Mouse (Mus musculus) testis, adult 2 months (tissue): ENCODE measurements around the gene Pmvk. TPM values are rescaled to one million over a fixed set of nuclear protein-coding genes. Genes with fewer than 3 reads are reported as not detected.
A peak's percentile ranks its signal among the peaks of the same experiment; 100 is the strongest.

ENCODE experiments used
- H3K27ac ChIP-seq: fragments of 200-500 bp; 2 replicates; pipeline ENCODE4 v1.5.1; 2012; ENCODE audit warnings: low read depth, low read length; ENCODE audit not compliant: control insufficient read depth, insufficient read depth
- H3K27me3 ChIP-seq: fragments of 200-500 bp; 2 replicates; pipeline ENCODE4 v1.6.1; 2012; ENCODE audit warnings: mild to moderate bottlenecking, low read length, moderate library complexity; ENCODE audit not compliant: control insufficient read depth, insufficient read depth
- H3K36me3 ChIP-seq: fragments of 200-500 bp; 2 replicates; pipeline ENCODE4 v1.6.1; 2012; ENCODE audit warnings: mild to moderate bottlenecking, low read length; ENCODE audit not compliant: control insufficient read depth, insufficient read depth
- H3K4me1 ChIP-seq: fragments of 200-500 bp; 2 replicates; pipeline ENCODE4 v1.6.1; 2012; ENCODE audit warnings: low read length; ENCODE audit not compliant: control insufficient read depth, insufficient read depth
- H3K4me3 ChIP-seq: fragments of 200-500 bp; 2 replicates; pipeline ENCODE4 v1.5.1; 2012; ENCODE audit warnings: low read depth, mild to moderate bottlenecking, low read length, moderate library complexity, mixed read lengths; ENCODE audit not compliant: control insufficient read depth
- CTCF ChIP-seq: fragments of 200-500 bp; IDR thresholded peaks from 2 replicates; pipeline ENCODE4 v1.5.1; 2012; ENCODE audit warnings: low read depth, mild to moderate bottlenecking, inconsistent platforms, low read length, moderate library complexity; ENCODE audit not compliant: control insufficient read depth, insufficient read depth, insufficient replicate concordance
- POLR2A ChIP-seq: fragments of 200-500 bp; IDR thresholded peaks from 2 replicates; pipeline ENCODE4 v1.6.1; 2012; ENCODE audit warnings: low read depth, mild to moderate bottlenecking, inconsistent platforms, low read length, moderate library complexity; ENCODE audit not compliant: control insufficient read depth
- polyA plus RNA-seq: library from polyadenylated mRNA; depleted of rRNA; stranded (reverse); fragments of >200 nt; gene quantifications from 2 replicates; pipeline ENCODE4 v1.2.3, GENCODE M21; 2012; rRNA removed

Pmvk gene
- polyA plus RNA-seq, 1 experiment = 23.1 TPM

- TF ChIP-seq POLR2A (no peak), CTCF (peak; percentile 57; the same call in 1 of the 2 replicates)
- Histone ChIP-seq H3K27ac (no peak overlapping the region), H3K27me3 (no peaks in the 10 kb centered on the region), H3K36me3 (no peaks in the 10 kb centered on the region), H3K4me3 (no peak overlapping the region), H3K4me1 (peaks cover 17% of the 10 kb centered on the region)
Measured at GRCm38 (mm10) chr3:89516321-89516720, 62.0 kb downstream of the Pmvk start.

Other genes with a start within 250 kb of the Pmvk start
- gene Thbs3, start 239.4 kb upstream of the Pmvk start, polyA plus RNA-seq = 66.6 and 73.2 TPM in 2 replicates
- gene Mtx1, start 227.5 kb upstream of the Pmvk start, polyA plus RNA-seq = 482 and 525 TPM in 2 replicates
- 35.1 and 38.3 TPM in 2 replicates for gene Muc1, start 225.5 kb upstream of the Pmvk start, polyA plus RNA-seq
- 30.7 and 43.7 TPM in 2 replicates for gene Krtcap2, start 208.6 kb upstream of the Pmvk start, polyA plus RNA-seq
- gene Trim46, start 208.2 kb upstream of the Pmvk start, polyA plus RNA-seq = 27.7 and 27.9 TPM in 2 replicates
- 42.2 and 53.9 TPM in 2 replicates for gene Dpm3, start 195.2 kb upstream of the Pmvk start, polyA plus RNA-seq
- 9.7 and 12.7 TPM in 2 replicates for gene Slc50a1, start 184.0 kb upstream of the Pmvk start, polyA plus RNA-seq
- 1.1 and 1.7 TPM in 2 replicates for gene Efna1, start 173.4 kb upstream of the Pmvk start, polyA plus RNA-seq
- 9.9 and 13.3 TPM in 2 replicates for gene Efna3, start 131.6 kb upstream of the Pmvk start, polyA plus RNA-seq
- 1.1 and 1.6 TPM in 2 replicates for gene Efna4, start 116.5 kb upstream of the Pmvk start, polyA plus RNA-seq
- 39.7 and 51.1 TPM in 2 replicates for gene Adam15, start 104.5 kb upstream of the Pmvk start, polyA plus RNA-seq
- 108 and 110 TPM in 2 replicates for gene Dcst2, start 92.6 kb upstream of the Pmvk start, polyA plus RNA-seq
- 74.5 and 81.0 TPM in 2 replicates for gene Dcst1, start 89.3 kb upstream of the Pmvk start, polyA plus RNA-seq
- 4.4 and 5.9 TPM in 2 replicates for gene Zbtb7b, start 59.8 kb upstream of the Pmvk start, polyA plus RNA-seq
- not detected in 2 replicates for gene Lenep, start 51.7 kb upstream of the Pmvk start, polyA plus RNA-seq
- gene Flad1, start 42.7 kb upstream of the Pmvk start, polyA plus RNA-seq = 67.6 and 71.8 TPM in 2 replicates
- 14.7 and 16.5 TPM in 2 replicates for gene Cks1b, start 36.2 kb upstream of the Pmvk start, polyA plus RNA-seq
- 15.7 and 17.3 TPM in 2 replicates for gene Shc1, start 36.1 kb upstream of the Pmvk start, polyA plus RNA-seq
- 18.1 and 19.6 TPM in 2 replicates for gene Pygo2, start 24.3 kb upstream of the Pmvk start, polyA plus RNA-seq
- gene Pbxip1, start 17.8 kb upstream of the Pmvk start, polyA plus RNA-seq = 8.2 and 9.9 TPM in 2 replicates
- 1.7 and 2.3 TPM in 2 replicates for gene Kcnn3, start 65.6 kb downstream of the Pmvk start, polyA plus RNA-seq